Mouse (Mus musculus) lung, postnatal 14 days (tissue): ENCODE data around the gene Map3k7cl.

Source experiments
- DNase-seq: peaks from one replicate; pipeline ENCODE4 v3.0.0; 2021

Gene Map3k7cl

GRCm38 (mm10) chr16:87642234-87642633, 89.1 kb downstream of the Map3k7cl start:
- no peak for DNase-seq

- no peak for DNase-seq
These were observed 91.1 kb downstream of the Map3k7cl start for GRCm38 (mm10) chr16:87644111-87644770.
